Comparison of ENCODE assay signal across 9 mouse cellular contexts in the genomic region with DNA sequence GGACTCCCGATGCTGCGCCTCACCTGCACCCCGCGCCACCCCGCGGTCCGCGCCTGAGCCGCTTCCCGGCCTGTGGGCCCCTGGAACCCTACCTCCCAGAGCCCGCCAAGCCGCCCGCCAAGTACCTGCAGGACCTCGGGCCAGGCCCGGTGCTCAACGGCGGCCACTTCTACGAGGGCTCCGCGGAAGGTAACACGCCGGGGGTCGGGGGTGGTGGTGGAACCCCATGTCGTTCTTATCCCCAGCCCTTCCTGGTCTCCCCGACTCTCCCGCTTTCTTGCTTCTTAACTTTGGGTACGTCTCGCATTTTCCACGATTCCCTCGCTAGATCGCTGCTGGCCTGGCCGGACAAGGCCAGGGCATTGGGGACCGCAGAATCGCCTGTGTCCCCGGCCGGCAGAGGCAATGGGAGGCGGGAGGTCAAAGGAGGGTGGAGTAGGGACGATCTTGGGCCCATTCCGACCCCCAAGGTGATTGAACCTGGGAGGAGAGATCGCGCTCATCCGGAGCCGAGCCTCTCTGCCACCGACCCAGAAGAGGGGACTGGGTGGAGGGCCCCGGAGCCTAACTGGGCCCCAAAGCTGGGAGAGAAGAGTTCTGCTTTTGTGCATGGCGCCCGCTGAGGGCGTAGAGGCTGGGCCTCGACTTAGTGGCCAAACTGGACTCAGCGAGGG. TPM values are rescaled to one million over a fixed set of nuclear protein-coding genes. Genes with fewer than 3 reads are reported as not detected.
DNase-seq lines count a peak whose midpoint lies in the region; ATAC-seq and TF ChIP-seq lines count a peak whose summit lies in the region.
"Had no signal": no experiment of that assay in that cellular context is flagged by ENCODE, and none has a peak within 500 bp of the region (broad histone marks: within the 10 kb centered on the region; RNA-seq: fewer than 3 reads in every experiment).

No protein-coding gene starts in this region.

- no peaks in the 10 kb centered on the region for H3K9me3 ChIP-seq in ES-E14 (ENCODE audit: control insufficient read depth, insufficient read depth, low read depth, low read length)
- H3K9me3 ChIP-seq in heart, embryonic 14.5 days (ENCODE audit: control insufficient read depth, low read length), result no peaks in the 10 kb centered on the region
- H3K9me3 ChIP-seq in liver, embryonic 16.5 days (replicated peaks; ENCODE audit: control insufficient read depth, low read length), result no peaks in the 10 kb centered on the region

- H3K36me3 ChIP-seq in ES-E14 (ENCODE audit: control insufficient read depth, insufficient read depth, low read length, poor library complexity, severe bottlenecking), result no peaks in the 10 kb centered on the region
- no peaks in the 10 kb centered on the region for H3K36me3 ChIP-seq in heart, embryonic 14.5 days (ENCODE audit: control insufficient read depth, insufficient read depth, low read length)
- no peaks in the 10 kb centered on the region for H3K36me3 ChIP-seq in liver, embryonic 16.5 days (ENCODE audit: control insufficient read depth, insufficient read depth)

- peaks cover 0 to 7% of the 10 kb centered on the region in 2 experiments; a peak in 1 of 4 replicates for H3K4me1 ChIP-seq in ES-E14 (ENCODE audit: control insufficient read depth in 2 of 2, insufficient read depth in 2 of 2, low read length in 2 of 2, poor library complexity in 1 of 2)
- H3K4me1 ChIP-seq in heart, embryonic 14.5 days (ENCODE audit: control insufficient read depth in 2 of 2, insufficient read depth in 2 of 2, low read length in 2 of 2), result peaks cover 4 to 19% of the 10 kb centered on the region in 2 experiments; a peak in 3 of 4 replicates
- no peaks in the 10 kb centered on the region; the same call in 1 of the 2 replicates for H3K4me1 ChIP-seq in liver, embryonic 16.5 days (ENCODE audit: control insufficient read depth, low read depth, low read length)

- no peak overlapping the region for H3K27ac ChIP-seq in ES-E14 (ENCODE audit: insufficient read depth, low read depth, low read length, poor library complexity, severe bottlenecking)
- H3K27ac ChIP-seq in heart, embryonic 14.5 days (replicated peaks in 1 of 2; ENCODE audit: control insufficient read depth in 1 of 2, insufficient read depth in 1 of 2, low read depth in 2 of 2, low read length in 2 of 2), result no peak overlapping the region
- no peak overlapping the region for H3K27ac ChIP-seq in liver, embryonic 16.5 days (ENCODE audit: low read length)

- H3K4me2 ChIP-seq in heart, embryonic 14.5 days (ENCODE audit: low read length), result peak overlapping the region; percentile 74
- peak overlapping the region; percentile 30 for H3K4me2 ChIP-seq in liver, embryonic 16.5 days (ENCODE audit: low read depth, low read length)

- under 1% methylated on average over 50 of the region's 50 CpGs for WGBS in heart, embryonic 14.5 days
- 2% methylated on average over 50 of the region's 50 CpGs for WGBS in liver, embryonic 16.5 days (ENCODE audit: insufficient replicate concordance)

- peak overlapping the region; percentile 45 to 53 for H3K4me3 ChIP-seq in ES-E14 (ENCODE audit: insufficient read depth in 1 of 2, low read depth in 1 of 2, low read length in 2 of 2, poor library complexity in 1 of 2, severe bottlenecking in 1 of 2)
- H3K4me3 ChIP-seq in heart, embryonic 14.5 days (ENCODE audit: control insufficient read depth in 1 of 2, insufficient read depth in 1 of 2, low read depth in 1 of 2, low read length in 2 of 2), result peak overlapping the region; percentile 20 to 43
- H3K4me3 ChIP-seq in liver, embryonic 16.5 days (ENCODE audit: low read depth, low read length), result peak overlapping the region; percentile 30

- in situ Hi-C loops in ES-E14 (cut with MboI; ENCODE audit: low sequenced_read_pairs in 2 of 2, unreplicated experiment in 2 of 2), result no loop called here

- H3K27me3 ChIP-seq in heart, embryonic 14.5 days (ENCODE audit: control insufficient read depth, insufficient read depth, low read length), result peaks cover 95% of the 10 kb centered on the region
- H3K27me3 ChIP-seq in liver, embryonic 16.5 days (ENCODE audit: control insufficient read depth, insufficient read depth, low read depth, low read length), result peaks cover 92% of the 10 kb centered on the region

- ATAC-seq in heart, embryonic 14.5 days (ENCODE audit: insufficient number of reproducible peaks, insufficient read depth, low FRiP score, low read depth), result no peak
- ATAC-seq in liver, embryonic 16.5 days (ENCODE audit: low read depth), result no peak

- peak overlapping the region; percentile 36; the same call in 1 of the 2 replicates for H3K9ac ChIP-seq in ES-E14 (ENCODE audit: insufficient read depth, low read depth, low read length, poor library complexity, severe bottlenecking)
- H3K9ac ChIP-seq in heart, embryonic 14.5 days (ENCODE audit: low read length), result peak overlapping the region; percentile 36; the same call in 1 of the 2 replicates
- H3K9ac ChIP-seq in liver, embryonic 16.5 days (ENCODE audit: low read depth, low read length), result no peak overlapping the region

- peak; percentile 10 for DNase-seq in adrenal gland, adult 2 months
- no peak for DNase-seq in adrenal gland, adult 8-10 months
- DNase-seq in ES-E14 (ENCODE audit: low read depth, low spot score), result no peak
- no peak for DNase-seq in right cerebral cortex, postnatal 4 days
- no peak for DNase-seq in gastrocnemius, adult 18-20 months (ENCODE audit: low spot score)
- no peak for DNase-seq in natural killer cell, adult 2 months (ENCODE audit: low spot score in 2 of 2)

TF ChIP-seq in ES-E14, 5 proteins besides CTCF, POLR2A, EP300 and RAD21:
- TF ChIP-seq MAFK (IDR thresholded peaks at IDR 0.05; ENCODE audit: insufficient read depth, low read depth, low read length), result no peak
- no peak for TF ChIP-seq ZC3H11A (IDR thresholded peaks at IDR 0.05; ENCODE audit: borderline replicate concordance, low read depth, low read length)
- no peak for TF ChIP-seq CHD2 (IDR thresholded peaks at IDR 0.05; ENCODE audit: low read depth, low read length)
- no peak for TF ChIP-seq ZNF384 (IDR thresholded peaks at IDR 0.05; ENCODE audit: low read depth, low read length)
- no peak for TF ChIP-seq HCFC1 (IDR thresholded peaks at IDR 0.05; ENCODE audit: borderline replicate concordance, insufficient read depth, low read length)
TF ChIP-seq in ES-E14: peak in this region for 0.

RNA-seq across cellular contexts. Expression of a gene that starts 0.6 kb away (rescaled TPM):
- not detected for total RNA-seq in adrenal gland, adult 2 months (2021)
- polyA plus RNA-seq in adrenal gland, adult 2 months (2012; rRNA removed), result not detected in 2 replicates
- not detected for total RNA-seq in adrenal gland, adult 8-10 months (2022)
- total RNA-seq in ES-E14 (2012; rRNA removed), result 0.21 and 0.85 TPM in 2 replicates
- 0.11 TPM in 1 of 2 replicates, not detected in the other for polyA plus RNA-seq in heart, embryonic 14.5 days (2014; fragmentation: Nextera tagmentation; extraction: Ambion mirVana)
- 0.09 TPM in 1 of 2 replicates, not detected in the other for polyA plus RNA-seq in liver, embryonic 16.5 days (2015; fragmentation: Nextera tagmentation; extraction: Ambion mirVana)
- total RNA-seq in gastrocnemius, adult 18-20 months (2021), result not detected

RNA-seq across cellular contexts. Expression of a gene that starts 35.7 kb away (rescaled TPM):
- not detected for total RNA-seq in adrenal gland, adult 2 months (2021)
- polyA plus RNA-seq in adrenal gland, adult 2 months (2012; rRNA removed), result not detected in 2 replicates
- total RNA-seq in adrenal gland, adult 8-10 months (2022), result not detected
- not detected in 2 replicates for total RNA-seq in ES-E14 (2012; rRNA removed)
- polyA plus RNA-seq in heart, embryonic 14.5 days (2014; fragmentation: Nextera tagmentation; extraction: Ambion mirVana), result not detected in 2 replicates
- polyA plus RNA-seq in liver, embryonic 16.5 days (2015; fragmentation: Nextera tagmentation; extraction: Ambion mirVana), result not detected in 2 replicates
- not detected for total RNA-seq in gastrocnemius, adult 18-20 months (2021)
- polyA plus RNA-seq: cerebellum, adult 2 months had no signal

RNA-seq across cellular contexts. Expression of a gene that starts 36.1 kb away (rescaled TPM):
- total RNA-seq in adrenal gland, adult 2 months (2021), result 10 to 100 TPM; 30.9 to 34.2 TPM
- 39.4 and 41.6 TPM in 2 replicates for polyA plus RNA-seq in adrenal gland, adult 2 months (2012; rRNA removed)
- 10 to 100 TPM; 30.1 to 40.2 (median 36.0) TPM for total RNA-seq in adrenal gland, adult 8-10 months (2022)
- 48.9 and 65.4 TPM in 2 replicates for total RNA-seq in ES-E14 (2012; rRNA removed)
- polyA plus RNA-seq in heart, embryonic 14.5 days (2014; fragmentation: Nextera tagmentation; extraction: Ambion mirVana), result 40.3 TPM in 2 replicates
- polyA plus RNA-seq in liver, embryonic 16.5 days (2015; fragmentation: Nextera tagmentation; extraction: Ambion mirVana), result 8.6 and 8.7 TPM in 2 replicates
- total RNA-seq in gastrocnemius, adult 18-20 months (2021), result 10 to 100 TPM; 15.1 to 17.9 TPM

RNA-seq across cellular contexts. Expression of a gene that starts 40.5 kb away (rescaled TPM):
- total RNA-seq in adrenal gland, adult 2 months (2021), result not detected
- not detected in 2 replicates for polyA plus RNA-seq in adrenal gland, adult 2 months (2012; rRNA removed)
- not detected for total RNA-seq in adrenal gland, adult 8-10 months (2022)
- not detected in 2 replicates for total RNA-seq in ES-E14 (2012; rRNA removed)
- not detected in 2 replicates for polyA plus RNA-seq in heart, embryonic 14.5 days (2014; fragmentation: Nextera tagmentation; extraction: Ambion mirVana)
- polyA plus RNA-seq in liver, embryonic 16.5 days (2015; fragmentation: Nextera tagmentation; extraction: Ambion mirVana), result not detected in 2 replicates
- not detected for total RNA-seq in gastrocnemius, adult 18-20 months (2021)
- polyA plus RNA-seq: cerebellum, adult 2 months had no signal
